Mouse (Mus musculus) forebrain, postnatal 0 days (tissue): ENCODE results near the gene 1700008O03Rik. TPM values are rescaled to one million over a fixed set of nuclear protein-coding genes. Genes with fewer than 3 reads are reported as not detected.

Experiments used
- ATAC-seq: fragments of 200-750 bp; cut with Nextera tagmentation; 2 replicates; pipeline ENCODE4 v1.8.0; 2017; ENCODE audit warnings: mild to moderate bottlenecking, moderate library complexity
- DNase-seq: peaks from one replicate; pipeline ENCODE4 v3.0.0-alpha.2; 2015
- H3K27ac ChIP-seq: fragments of 300-500 bp; sonication (generic); 2 replicates; pipeline ENCODE4 v1.5.1; 2014; ENCODE audit warnings: low read depth, mild to moderate bottlenecking, antibody characterized with exemption, low read length, moderate library complexity, mixed read lengths
- H3K27me3 ChIP-seq: fragments of 300-500 bp; sonication (generic); 2 replicates; pipeline ENCODE4 v1.6.1; 2014; ENCODE audit warnings: mild to moderate bottlenecking, low read length, mixed read lengths; ENCODE audit not compliant: insufficient read depth
- H3K36me3 ChIP-seq: fragments of 300-500 bp; sonication (generic); 2 replicates; pipeline ENCODE4 v1.6.1; 2014; ENCODE audit warnings: mild to moderate bottlenecking, moderate library complexity; ENCODE audit not compliant: insufficient read depth
- H3K4me1 ChIP-seq: fragments of 300-500 bp; sonication (generic); 2 replicates; pipeline ENCODE4 v1.6.1; 2014; ENCODE audit warnings: antibody characterized with exemption; ENCODE audit not compliant: insufficient read depth
- H3K4me2 ChIP-seq: fragments of 300-500 bp; sonication (generic); 2 replicates; pipeline ENCODE4 v1.6.1; 2014; ENCODE audit warnings: low read depth, mild to moderate bottlenecking, moderate library complexity
- H3K4me3 ChIP-seq: fragments of 300-500 bp; sonication (generic); 2 replicates; pipeline ENCODE4 v1.5.1; 2014; ENCODE audit warnings: low read depth, low read length, mixed read lengths
- H3K9ac ChIP-seq: fragments of 300-500 bp; sonication (generic); 2 replicates; pipeline ENCODE4 v1.6.1; 2014; ENCODE audit warnings: mild to moderate bottlenecking
- H3K9me3 ChIP-seq: fragments of 300-500 bp; sonication (generic); 2 replicates; pipeline ENCODE4 v1.6.1; 2016; ENCODE audit warnings: low read length
- CTCF ChIP-seq: sonication (generic); IDR thresholded peaks from 2 replicates; pipeline ENCODE4 v1.5.1; 2016; ENCODE audit warnings: antibody characterized with exemption, control low read depth, low read depth
- WGBS: fragments of 180-500 bp; shearing (Covaris S2); extraction: QIAGEN DNeasy Blood & Tissue Kit; methylation state at CpG from one replicate; pipeline ENCODE4 v1.1.7; 2014; 5-methylcytosine and 5-hydroxymethylcytosine counted together
- polyA plus RNA-seq: library from polyadenylated mRNA; unstranded; fragments of >200 nt; fragmentation: Nextera tagmentation; extraction: Ambion mirVana; gene quantifications from 2 replicates; pipeline ENCODE4 v1.2.1, GENCODE M21; 2015
- total RNA-seq: library from RNA; depleted of rRNA; stranded (reverse); fragments of >200 nt; gene quantifications from 2 replicates; pipeline ENCODE4 v1.2.3, GENCODE M21; 2014

1700008O03Rik gene
- total and polyA plus RNA-seq, 2 experiments from 2014 or later, result 3.5 to 7.3 TPM

GRCm38 (mm10) chr7:44344622-44345021 lies 41.0 kb downstream of the 1700008O03Rik start:
- Histone ChIP-seq H3K4me3 (no peak overlapping the region), H3K36me3 (peaks cover 60% of the 10 kb centered on the region), H3K9ac (no peak overlapping the region), H3K4me2 (no peak overlapping the region), H3K27me3 (no peaks in the 10 kb centered on the region), H3K27ac (no peak overlapping the region), H3K9me3 (no peaks in the 10 kb centered on the region), H3K4me1 (no peaks in the 10 kb centered on the region)
- DNase-seq (no peak), ATAC-seq (no peak)
- 80% methylated on average over 12 of the region's 12 CpGs for WGBS
- no peak for TF ChIP-seq CTCF

DNA sequence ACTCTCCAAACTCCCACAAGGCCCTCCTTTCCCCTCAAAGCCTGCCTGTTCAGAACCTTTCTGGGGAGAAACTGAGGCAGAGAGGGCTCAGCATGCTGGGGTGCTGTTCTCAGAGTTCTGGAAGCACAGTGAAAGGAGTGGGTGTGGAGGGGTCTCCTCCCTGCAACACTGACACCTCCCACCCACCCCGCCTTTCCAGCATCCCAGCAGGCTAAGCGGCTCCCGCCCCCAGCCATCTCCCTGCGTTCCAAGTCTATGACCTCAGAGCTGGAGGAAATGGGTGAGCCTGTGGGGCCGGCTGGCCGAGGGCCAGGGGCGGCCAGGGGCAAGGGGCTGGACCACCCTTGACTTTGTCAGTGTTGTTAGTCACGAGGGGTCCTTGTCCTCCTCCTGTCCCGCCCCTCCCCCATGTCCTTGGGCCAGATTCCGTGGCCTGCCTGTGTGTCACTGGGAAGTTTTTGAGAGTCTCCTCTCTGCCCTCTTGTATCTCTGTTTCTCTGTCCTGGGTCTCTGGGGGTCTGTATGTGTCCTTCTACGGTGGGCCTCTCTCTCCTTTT lies 42.1 kb downstream of the 1700008O03Rik start:
- Histone ChIP-seq H3K4me1 (no peaks in the 10 kb centered on the region), H3K4me3 (no peak overlapping the region), H3K4me2 (no peak overlapping the region), H3K9me3 (no peaks in the 10 kb centered on the region), H3K36me3 (peaks cover 58% of the 10 kb centered on the region), H3K9ac (no peak overlapping the region), H3K27ac (no peak overlapping the region), H3K27me3 (no peaks in the 10 kb centered on the region)
- WGBS, result 31% methylated on average over 11 of the region's 11 CpGs
- DNase-seq, result no peak
- TF ChIP-seq CTCF, result no peak
- ATAC-seq, result no peak

DNA sequence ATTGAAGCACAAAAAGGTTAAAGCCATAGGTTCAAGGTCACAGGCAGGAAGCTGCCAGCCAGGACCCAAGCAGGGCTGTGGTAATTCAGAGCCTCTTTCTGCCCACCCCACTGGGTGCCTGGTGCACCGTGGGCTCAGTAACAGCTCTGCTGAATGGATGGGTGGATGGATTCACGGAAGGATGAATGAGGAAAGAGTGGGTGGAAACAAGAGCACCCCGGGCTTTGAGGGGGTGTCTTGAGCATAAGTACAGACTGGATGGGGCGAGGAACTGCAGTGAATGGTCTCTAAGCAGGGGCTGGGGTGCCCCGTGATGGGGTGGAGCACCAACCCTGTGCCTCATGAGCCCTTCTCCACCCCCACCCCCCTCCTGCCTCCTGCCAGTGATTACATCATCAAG lies 43.9 kb downstream of the 1700008O03Rik start:
- DNase-seq (no peak), ATAC-seq (no peak)
- H3K9ac ChIP-seq, result no peak overlapping the region
- H3K27ac ChIP-seq, result no peak overlapping the region
- H3K36me3 ChIP-seq, result peaks cover 41% of the 10 kb centered on the region
- no peak overlapping the region for H3K4me2 ChIP-seq
- no peak for TF ChIP-seq CTCF
- no peak overlapping the region for H3K4me3 ChIP-seq
- H3K9me3 ChIP-seq, result no peaks in the 10 kb centered on the region
- peaks cover 6% of the 10 kb centered on the region; the same call in 1 of the 2 replicates for H3K4me1 ChIP-seq
- no peaks in the 10 kb centered on the region for H3K27me3 ChIP-seq
- 64% methylated on average over 5 of the region's 5 CpGs for WGBS

DNA sequence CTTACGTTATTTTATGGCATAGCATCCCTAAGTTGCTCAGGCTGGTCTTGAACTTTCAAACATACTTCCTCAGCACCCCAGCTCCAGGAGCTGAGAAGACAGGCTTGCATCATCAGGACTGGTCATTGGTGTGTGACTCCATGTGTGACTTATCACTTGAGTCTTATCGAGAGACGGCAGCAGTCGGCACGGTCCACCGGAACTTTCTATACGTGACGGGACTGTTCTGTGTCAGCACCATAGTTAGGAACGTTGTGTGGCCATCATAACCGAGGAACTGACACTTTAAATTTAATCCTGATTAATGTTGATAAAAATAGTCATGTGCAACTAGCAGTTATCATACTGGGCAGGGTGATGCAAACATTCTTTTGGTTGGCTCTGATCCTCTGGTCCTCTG lies 44.5 kb downstream of the 1700008O03Rik start:
- Histone ChIP-seq H3K9ac (no peak overlapping the region), H3K27me3 (no peaks in the 10 kb centered on the region), H3K27ac (no peak overlapping the region), H3K4me2 (no peak overlapping the region), H3K9me3 (no peaks in the 10 kb centered on the region), H3K4me1 (peaks cover 6% of the 10 kb centered on the region; the same call in 1 of the 2 replicates), H3K4me3 (no peak overlapping the region), H3K36me3 (peaks cover 35% of the 10 kb centered on the region)
- 90% methylated on average over 10 of the region's 10 CpGs for WGBS
- no peak for DNase-seq
- ATAC-seq, result no peak
- TF ChIP-seq CTCF, result no peak

DNA sequence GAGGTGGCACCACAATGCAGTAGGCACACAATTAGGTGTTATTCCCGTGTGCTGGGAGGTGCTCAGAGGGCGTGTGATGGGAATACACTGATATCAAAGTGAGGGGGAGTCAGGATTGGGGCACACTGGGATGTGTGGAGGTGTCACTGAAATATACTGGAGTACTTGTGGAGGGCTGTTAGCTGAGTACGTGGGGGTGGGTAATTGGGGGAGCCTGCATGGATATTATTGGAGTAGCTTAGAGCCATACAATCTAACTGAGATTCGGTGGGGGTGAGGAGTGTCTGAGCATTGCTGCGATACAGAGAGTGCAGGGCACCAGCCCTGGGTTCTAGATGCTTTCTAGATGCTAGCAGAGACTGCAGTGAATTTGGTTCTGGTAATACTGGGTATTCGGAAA lies 45.4 kb downstream of the 1700008O03Rik start:
- Histone ChIP-seq H3K9me3 (no peaks in the 10 kb centered on the region), H3K9ac (no peak overlapping the region), H3K36me3 (peaks cover 26% of the 10 kb centered on the region), H3K4me1 (peaks cover 7% of the 10 kb centered on the region; the same call in 1 of the 2 replicates), H3K27me3 (no peaks in the 10 kb centered on the region), H3K27ac (no peak overlapping the region), H3K4me2 (no peak overlapping the region), H3K4me3 (no peak overlapping the region)
- DNase-seq (no peak), ATAC-seq (no peak)
- no peak for TF ChIP-seq CTCF
- WGBS, result 74% methylated on average over 6 of the region's 6 CpGs

DNA sequence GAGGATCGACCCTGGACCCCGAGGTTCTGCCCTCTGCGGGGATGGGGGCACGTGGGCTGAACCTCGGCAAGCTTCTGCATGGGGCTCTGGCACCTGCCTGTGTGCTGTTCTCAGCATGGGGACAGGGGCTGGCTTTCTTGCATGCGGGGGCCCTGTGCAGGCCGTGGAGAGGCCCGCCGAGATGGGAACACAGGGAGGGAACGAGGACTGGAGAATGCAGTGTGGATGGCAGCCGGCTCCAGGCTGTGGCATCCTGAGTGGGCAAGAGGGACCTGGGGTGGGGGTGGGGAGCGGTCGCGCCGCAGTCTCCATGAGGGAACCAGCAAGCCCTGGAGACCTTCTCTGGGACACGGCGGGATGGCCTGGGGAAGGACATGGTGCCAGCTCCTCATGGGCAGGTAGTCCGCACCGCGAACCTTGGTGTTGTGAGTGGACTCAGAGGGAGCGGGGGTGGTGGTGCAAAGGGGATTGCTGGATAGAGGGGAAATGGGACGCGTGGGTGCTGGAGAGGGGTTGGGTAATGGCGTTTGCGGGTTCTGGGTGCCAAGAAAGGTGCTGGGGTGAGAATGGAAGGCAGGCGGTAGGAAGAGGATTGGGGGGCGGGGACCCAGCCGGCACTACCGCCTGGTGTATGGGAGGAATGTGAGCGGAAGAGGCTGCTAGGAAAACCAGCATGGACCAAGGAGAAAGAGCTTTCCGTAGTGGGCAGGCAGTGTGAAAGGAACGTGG lies 48.3 kb downstream of the 1700008O03Rik start:
- Histone ChIP-seq H3K9ac (peak overlapping the region; percentile 84), H3K4me2 (peak overlapping the region; percentile 88), H3K4me3 (peak overlapping the region; percentile 70), H3K27ac (peak overlapping the region; percentile 85), H3K9me3 (no peaks in the 10 kb centered on the region), H3K4me1 (peaks cover 11% of the 10 kb centered on the region; the same call in 1 of the 2 replicates), H3K36me3 (peaks cover 11% of the 10 kb centered on the region), H3K27me3 (no peaks in the 10 kb centered on the region)
- no peak for TF ChIP-seq CTCF
- 6% methylated on average over 32 of the region's 32 CpGs for WGBS
- ATAC-seq (peak; percentile 14), DNase-seq (no peak)
